Mouse (Mus musculus): Measurements from ENCODE around the gene Zbtb17.

GRCm38 (mm10) chr4:141419398-141420191 lies 24.9 kb upstream of the Zbtb17 start:
- TF ChIP-seq CTCF (IDR thresholded peaks at IDR 0.05; ENCODE audit: low read depth) = no peak
- TF ChIP-seq EP300 (optimal IDR thresholded peaks at IDR 0.05) = no peak

Measured in stomach, postnatal 0 days (tissue).